Mouse (Mus musculus) MN1 (cell line): ENCODE results near the gene Opn5.

Experiments used
- DNase-seq: peaks from one replicate; pipeline ENCODE4 v3.0.0-alpha.2; 2016; ENCODE audit warnings: low spot score

The Opn5 gene

GRCm38 (mm10) chr17:42611295-42611694 is at the start of gene Opn5:
Gene Opn5 (minus strand): TSS chr17:42611395.
- no peak for DNase-seq

GRCm38 (mm10) chr17:42658634-42659422 is 47.6 kb upstream of the Opn5 start:
- DNase-seq, result no peak

DNA sequence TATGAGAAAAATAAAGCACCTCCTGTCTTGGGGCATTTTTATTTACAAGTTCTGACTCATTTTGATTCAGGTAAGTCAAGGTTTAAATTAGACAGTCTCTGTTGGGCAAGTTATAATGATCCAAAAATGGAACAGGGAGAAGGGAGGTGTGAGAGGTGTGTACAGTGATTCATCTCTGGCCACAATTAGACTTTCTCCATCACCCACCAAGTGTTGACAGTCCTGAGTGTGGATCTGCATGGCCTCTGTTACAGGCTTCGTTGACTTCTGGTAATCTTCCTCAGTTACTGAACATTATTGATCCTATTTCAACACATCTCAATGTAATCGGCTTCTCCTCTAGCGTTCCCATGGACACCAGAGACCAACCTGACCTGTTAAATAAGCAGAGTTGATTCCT is 32.2 kb upstream of the Opn5 start:
- DNase-seq, result no peak

DNA sequence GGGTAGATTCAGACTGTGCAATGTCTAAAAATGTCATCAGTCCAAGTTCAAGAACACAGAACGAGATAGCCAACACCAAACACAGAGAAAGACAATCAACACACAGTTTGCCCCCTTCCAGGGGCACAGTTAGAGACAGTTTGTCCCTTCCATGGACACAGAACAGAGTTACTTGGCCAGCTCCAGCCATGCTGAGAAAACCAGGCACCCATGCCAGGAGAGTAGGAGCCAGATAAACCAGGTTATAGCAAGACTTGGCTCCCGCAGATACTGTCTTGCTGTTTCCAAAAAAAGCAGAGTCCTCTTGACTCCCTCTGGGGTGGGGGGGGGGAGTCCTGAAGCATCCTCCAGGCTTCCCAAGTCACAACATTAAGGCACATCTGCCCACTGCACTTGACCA is 19.0 kb upstream of the Opn5 start:
- DNase-seq, result no peak

- DNase-seq, result peak; percentile 50
These were observed 2.0 kb upstream of the Opn5 start for GRCm38 (mm10) chr17:42613043-42613737.

- DNase-seq, result no peak
These were observed 2.9 kb downstream of the Opn5 start for GRCm38 (mm10) chr17:42608270-42608669.

DNA sequence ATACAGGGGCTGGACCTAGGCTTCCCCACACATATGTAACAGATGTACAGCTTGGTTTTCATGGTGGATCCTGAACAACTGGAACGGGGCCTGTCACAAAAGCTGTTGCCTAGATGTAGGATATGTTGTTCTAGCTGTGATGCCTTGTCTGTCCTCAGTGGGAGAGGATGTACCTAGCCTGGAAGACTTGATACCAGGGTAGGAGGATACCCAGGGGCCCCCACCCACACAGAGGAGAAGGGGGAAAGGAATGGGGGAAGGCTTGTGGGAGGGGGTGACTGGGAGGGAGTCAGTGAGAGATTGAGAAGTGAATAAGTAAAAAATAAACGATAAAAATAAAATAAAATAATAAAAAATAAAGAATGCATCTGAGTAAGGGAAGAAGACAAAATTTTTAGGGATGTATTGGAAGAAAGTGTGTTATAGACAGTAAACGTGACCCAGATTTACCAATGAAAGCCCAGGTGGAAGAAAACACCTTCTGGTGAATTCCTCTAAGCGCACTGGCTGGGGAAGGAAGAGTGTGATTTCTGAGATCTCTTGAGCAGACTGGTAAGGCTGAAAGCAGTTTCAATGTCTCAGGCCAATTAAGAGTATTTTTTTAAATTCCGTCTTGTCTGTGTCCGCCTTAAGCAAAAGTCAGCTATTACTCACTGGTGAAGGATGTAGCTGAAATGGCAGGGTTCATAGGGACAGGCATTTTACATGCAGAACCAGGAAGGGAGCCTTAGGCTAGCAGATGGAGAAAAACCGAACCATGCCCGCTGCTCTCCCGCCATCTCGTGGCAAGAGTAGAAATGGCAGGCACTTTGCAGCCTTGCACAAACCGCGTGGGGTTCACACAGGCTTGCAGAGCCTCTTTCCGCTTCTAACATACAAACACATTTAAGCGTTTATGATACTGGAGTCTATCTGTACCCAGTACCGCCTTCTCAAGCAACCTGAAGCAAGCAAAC is 8.1 kb downstream of the Opn5 start:
- DNase-seq, result peak; percentile 35

DNA sequence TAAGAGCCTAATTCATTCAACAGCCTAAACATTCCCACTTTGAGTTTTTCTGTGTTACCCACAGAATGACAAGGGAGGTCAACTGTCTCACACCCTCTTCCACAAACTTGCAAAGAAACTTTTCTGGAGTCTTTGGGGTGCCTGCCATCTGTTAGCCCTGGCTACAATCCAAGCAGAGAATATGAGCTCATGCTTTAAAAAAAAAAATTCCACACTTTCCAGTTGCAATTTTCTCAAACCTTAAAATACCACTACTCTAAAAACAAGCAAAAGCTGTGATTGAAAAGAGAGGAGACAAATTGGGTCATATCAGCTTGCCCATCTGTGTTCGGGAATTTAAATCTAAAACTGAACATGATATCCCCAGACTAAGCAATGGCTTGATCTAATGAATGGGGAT is 24.7 kb downstream of the Opn5 start:
- DNase-seq, result no peak

GRCm38 (mm10) chr17:42583029-42583331 is 28.2 kb downstream of the Opn5 start:
- DNase-seq, result no peak

- DNase-seq, result no peak
These were observed 28.7 kb downstream of the Opn5 start for GRCm38 (mm10) chr17:42582281-42583028.

GRCm38 (mm10) chr17:42580623-42581022 is 30.6 kb downstream of the Opn5 start:
- no peak for DNase-seq

DNA sequence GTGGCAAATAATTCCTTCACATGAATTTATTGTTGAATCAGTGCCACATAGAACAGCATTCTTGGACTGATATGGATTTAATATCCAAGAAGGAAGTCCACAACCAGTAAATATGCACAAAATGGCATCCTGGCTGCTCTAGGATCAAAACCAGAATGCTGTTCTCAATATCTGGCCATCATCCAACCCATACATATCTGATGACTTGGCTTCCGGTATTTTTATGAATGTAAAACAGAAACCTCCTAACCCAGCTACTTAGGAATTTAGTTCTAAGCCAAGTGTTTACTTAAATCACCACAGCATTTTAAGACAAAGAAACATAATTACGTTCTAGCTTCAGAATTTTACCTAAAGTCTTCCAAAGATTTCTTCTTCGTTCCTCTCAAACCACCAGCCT is 31.0 kb downstream of the Opn5 start:
- DNase-seq, result no peak

DNA sequence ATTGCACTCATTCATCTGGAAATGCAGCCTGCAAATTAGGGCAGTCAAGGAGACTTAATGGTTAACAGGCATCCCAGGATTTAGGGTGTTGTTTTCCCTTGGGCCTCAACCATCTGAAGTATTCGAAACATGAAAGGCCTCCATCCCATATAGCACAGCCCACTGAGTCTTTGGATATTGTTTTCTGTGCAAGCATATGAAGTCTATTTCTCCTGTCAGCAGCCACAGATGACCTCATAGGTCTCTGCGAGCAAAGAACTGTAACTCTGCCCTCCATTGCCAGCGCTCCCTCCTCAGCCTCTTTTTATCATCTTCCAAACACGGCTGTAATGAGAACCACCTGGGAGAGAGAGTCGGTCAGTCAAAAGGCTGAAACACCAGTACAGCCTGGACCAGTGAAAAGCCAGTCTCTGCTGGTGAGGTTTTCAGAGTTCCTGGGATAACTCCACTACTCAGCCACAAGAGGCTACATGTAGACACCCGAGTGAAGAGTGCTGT is 34.5 kb downstream of the Opn5 start:
- no peak for DNase-seq

DNA sequence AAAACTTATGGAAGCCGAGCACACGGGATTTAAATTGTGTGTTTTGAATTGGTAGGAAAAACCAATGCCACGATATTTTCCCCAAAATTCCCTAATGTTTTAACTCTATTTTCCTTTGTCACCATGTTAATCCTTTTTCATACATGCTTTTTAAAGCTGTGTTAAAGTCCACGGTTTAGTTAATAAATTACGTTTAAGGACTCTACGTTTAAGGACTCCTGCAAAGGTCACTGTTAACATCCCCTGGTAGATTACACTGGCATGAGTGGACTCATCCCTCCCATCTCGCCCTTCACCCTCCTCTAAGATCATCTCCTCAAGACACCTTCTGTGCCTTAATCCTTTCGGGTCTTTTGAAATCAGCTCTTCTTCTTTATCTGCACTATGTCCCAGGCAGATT is 37.4 kb downstream of the Opn5 start:
- no peak for DNase-seq

DNA sequence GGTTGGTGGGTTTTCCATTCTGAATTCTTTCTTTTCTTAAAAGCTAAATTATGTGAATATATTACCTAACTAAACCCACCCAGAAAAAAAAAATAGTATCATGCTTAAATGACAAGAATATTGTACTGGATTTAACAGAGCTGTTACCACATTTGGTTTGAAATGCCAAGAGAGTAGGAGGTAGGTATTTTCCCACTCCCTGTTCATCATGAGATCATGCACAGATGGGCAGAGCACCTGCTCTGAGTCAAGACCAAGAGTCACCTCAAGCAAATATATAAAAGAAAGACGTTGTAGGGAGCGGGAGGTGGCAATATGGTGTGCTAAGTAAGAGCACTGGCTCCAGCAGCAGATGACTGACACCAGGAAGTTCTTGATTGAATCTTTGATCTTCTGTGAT is 61.6 kb downstream of the Opn5 start:
- no peak for DNase-seq

- DNase-seq, result no peak
These were observed 81.0 kb downstream of the Opn5 start for GRCm38 (mm10) chr17:42530147-42530546.

- DNase-seq, result no peak
These were observed 101.6 kb downstream of the Opn5 start for GRCm38 (mm10) chr17:42509356-42510262.
